Mouse (Mus musculus): ENCODE measurements around the gene Dkk3.

Gene Dkk3

DNA sequence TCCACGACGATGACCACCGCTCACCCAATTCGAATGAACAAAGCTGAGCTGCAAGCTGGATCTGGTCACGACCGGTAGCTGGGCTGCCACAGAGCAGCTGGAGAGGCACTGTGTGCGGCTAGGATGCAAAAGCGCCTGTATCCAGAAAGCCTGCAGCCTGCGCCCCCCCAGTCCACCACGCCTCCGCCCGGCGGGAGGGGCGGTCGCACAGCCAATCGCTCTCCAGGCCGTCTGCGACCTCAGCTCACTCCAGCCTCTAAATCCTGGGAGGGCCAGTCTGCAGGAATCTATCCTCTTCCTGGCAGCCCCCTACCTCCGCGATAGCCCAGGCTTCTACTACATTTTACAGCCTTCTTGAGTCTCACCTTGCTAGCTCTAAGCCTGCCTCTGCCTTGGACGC is at the start of gene Dkk3:
Dkk3 (minus strand) TSS at position 116 of the 400 bp plus-strand sequence.
- WGBS: 17% methylated on average over 21 of the region's 21 CpGs

DNA sequence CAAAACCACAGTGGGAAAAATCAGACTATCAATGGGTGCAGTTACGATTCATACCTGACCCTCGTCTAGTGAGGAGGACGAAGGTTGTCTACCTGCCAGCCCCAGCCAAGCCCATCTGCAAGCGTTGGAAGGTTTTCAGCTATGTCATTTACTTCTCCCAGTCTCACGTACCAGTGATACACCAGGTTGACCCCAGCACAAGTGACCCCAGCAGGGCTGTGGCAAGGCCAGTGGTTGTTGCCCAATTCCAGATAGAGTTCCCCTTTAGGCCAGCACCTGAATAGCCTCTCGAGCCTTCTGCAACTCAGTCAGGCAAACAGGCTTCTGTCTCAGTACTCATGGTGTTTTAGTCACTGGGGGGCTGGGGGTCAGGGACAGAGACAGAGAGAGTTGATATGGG is 48.9 kb upstream of the Dkk3 start:
- 73% methylated on average over 6 of the region's 6 CpGs for WGBS

DNA sequence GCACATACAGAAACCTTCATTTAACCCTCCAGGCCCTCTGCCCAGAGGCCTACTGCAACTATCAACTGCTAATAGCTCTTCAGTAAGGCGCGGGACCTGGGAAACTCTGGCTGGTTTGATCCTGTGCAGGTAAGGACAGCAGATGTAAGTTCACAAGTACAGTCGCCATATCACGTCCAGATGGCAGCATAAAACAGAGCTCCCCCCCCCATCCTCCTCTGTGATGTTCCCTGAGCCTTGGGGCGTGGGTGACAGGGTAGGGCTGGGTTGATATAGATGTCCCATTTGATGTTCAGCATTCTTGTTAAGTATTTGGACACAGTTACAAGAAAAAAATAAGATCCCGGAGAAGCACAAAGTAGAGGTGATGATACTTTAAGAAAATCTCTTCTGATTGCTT is 46.7 kb upstream of the Dkk3 start:
- WGBS: 63% methylated on average over 6 of the region's 6 CpGs

DNA sequence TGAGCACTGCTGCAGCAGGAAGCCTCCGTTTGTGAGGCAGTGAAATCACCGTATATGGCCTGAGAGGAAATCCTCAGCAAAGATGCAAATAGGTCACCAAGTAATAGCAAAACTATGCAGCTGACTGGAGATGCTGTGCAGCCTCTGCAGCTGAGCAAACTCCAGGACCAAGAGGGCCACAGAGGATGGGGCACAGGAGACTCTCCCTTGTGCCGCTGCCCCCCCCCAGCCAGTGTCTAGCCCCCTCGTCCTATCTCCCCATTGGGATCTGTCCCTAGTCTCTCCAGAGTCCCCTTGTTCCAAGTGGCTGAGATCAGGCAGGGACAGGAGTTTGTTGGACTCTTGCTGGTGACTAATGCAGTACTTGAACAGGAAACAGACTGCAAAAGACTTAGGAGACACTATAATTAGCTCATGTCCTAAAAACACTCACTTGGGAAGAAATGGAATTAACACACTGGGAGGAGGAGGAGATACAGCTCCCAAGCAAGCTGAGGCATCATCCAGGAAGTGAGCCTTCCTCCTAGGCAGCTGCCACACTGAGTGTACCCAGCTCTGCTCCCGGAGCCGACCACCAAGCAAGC is 45.6 kb upstream of the Dkk3 start:
- 30% methylated on average over 6 of the region's 6 CpGs for WGBS

DNA sequence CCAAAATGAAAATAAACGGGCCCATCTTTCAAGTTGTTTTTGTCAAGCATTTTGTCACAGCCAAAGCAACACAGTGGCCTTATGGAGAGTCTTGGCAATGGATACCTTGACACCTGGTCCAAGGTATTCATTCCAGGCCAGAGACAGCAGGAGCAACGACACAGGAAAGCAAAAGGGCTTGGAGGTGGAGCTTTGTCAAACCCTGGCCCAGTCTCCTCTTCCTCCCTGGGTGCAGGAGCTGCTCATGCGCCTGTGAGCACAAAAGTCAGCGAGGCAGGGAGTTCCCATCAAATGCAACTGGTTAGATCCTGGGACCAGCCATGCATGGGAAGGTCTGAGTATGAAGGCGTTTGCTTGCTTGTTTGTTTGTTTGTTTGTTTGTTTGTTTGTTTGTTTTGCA is 45.1 kb upstream of the Dkk3 start:
- WGBS: 39% methylated on average over 5 of the region's 5 CpGs

DNA sequence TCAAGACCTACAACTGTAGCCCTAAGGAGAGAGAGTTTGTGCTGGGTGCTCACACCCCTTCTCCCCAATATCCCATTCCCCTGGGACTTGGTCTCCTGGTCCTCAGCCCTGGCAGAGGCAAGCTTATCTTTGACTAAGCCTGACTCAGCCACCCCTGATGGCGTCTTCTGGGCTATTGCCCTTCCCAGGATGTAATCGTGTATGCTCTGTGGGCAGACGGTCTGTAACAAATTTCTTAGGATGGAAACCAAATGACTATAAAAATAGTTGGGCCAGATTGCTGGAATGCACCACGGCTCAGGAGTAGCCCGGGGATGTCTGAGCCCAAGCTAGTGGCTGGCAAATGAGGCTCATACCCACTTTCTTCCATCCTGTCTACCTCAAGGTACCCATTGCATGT is 44.0 kb upstream of the Dkk3 start:
- 40% methylated on average over 5 of the region's 5 CpGs for WGBS

DNA sequence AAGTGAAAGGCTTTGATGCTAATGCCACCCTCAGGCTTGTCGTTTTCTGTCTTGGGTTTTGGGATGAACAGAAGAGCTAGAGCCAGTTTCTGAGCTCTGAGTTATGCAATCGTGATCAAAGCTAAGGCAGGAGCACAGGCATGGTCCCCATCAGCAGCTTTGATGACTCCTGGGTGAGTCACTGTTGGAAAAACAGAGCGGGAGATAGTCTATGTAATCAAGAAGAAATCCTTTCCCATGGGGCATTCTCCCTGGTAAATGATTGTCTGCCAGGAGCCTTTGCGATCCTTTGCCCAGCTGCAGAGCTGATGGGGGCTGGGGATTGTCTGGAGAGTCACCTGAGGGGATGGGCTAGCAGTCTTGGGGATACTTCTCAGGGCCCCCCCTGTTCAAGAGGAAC is 43.3 kb upstream of the Dkk3 start:
- WGBS: 34% methylated on average over 4 of the region's 4 CpGs

DNA sequence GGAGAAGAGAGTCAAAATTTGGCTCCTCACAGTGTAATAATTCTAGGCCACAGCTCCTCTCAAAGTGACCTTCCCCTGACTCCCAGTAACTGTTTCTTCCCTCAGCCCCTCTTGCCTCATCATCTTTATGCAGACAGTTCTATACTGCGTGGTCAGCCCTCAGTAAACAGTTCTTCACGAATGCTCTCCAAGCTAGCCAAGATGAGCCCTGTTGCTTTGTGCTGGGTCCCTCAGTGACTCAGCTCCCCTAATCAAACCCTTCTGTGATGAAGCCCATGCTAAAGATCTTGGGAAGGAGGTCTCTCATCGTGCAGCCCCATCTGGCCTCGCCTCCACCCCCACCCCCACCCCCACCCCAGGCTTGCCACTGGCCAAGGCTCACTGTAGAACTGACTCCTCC is 41.9 kb upstream of the Dkk3 start:
- whole genome bisulfite sequencing: 55% methylated on average over 4 of the region's 4 CpGs

DNA sequence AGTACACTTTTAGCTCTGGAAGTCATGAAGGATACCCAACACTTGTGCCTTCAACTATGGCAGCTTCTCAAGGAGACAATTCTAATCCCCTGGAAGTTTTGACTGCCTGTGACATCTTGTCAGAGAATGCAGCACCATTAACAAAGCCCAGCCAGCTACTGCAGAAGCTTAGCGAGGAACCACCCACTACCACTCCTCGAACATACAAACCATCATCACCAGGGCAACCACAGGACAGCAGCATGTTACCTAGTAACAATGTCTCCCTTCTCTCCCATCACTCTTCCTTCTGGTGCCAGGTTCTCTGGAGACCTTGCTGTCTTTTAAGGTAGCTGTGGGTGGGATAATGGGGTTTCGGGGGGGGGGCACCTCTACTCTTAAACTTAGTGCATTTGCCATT is 40.5 kb upstream of the Dkk3 start:
- 46% methylated on average over 3 of the region's 3 CpGs for WGBS

DNA sequence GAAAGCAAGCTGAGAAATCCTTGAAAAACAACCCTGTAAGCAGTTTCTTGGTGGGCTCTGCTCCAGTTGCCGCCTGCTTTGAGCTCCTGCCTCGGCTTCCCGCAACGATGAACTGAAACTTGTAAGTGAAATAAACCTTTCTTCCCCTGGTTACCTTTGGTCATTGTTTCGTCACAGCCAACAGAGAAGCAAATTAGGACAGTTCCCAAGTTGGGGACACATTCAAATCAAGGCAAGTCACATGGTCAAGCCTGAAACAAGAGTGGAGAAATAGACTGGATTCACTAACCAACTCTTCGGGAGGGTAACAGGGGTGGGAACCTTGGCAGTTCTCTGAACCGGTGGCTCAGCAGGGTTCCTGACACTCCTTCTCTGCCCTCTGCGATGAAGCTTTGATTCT is 38.6 kb upstream of the Dkk3 start:
- 66% methylated on average over 8 of the region's 8 CpGs for WGBS

DNA sequence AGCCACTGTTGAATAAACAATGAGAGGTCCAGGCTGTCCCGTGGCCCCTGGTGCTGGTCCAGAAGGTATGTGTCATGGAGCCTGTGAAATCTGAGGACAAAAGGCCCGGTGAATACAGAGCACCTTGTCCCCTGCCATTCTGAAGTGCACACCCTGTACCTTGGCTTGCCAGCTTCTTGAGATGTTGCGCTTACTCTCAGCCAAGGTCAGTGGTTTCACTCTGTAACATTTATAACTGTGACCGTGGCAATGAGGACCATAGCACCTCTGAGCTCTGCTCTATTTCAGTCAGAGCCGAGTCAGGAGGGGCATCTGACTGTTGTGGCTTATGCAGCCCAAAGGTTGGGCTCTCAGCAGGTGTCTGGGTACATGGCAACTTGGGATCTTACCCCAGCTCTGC is 35.4 kb upstream of the Dkk3 start:
- WGBS: 83% methylated on average over 5 of the region's 5 CpGs

DNA sequence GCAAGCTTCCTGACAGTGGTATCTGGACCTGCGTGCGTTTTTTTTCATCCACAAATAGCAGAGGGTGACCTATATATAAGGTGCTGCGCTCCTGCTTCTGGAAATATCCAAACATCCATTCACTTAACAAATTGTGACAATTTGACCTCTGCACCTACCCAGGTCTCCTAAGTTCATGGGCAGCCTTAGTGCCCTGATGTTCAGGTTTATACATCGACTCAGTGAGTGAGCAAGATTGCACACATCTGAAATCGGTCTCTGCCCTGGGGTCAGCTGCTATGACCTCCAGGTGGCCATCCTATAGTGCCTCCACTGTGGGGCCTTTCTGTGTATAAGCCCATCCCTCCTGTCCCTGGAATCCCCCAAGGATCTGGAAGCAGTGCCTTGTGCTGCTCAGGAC is 33.9 kb upstream of the Dkk3 start:
- WGBS: 79% methylated on average over 5 of the region's 5 CpGs

DNA sequence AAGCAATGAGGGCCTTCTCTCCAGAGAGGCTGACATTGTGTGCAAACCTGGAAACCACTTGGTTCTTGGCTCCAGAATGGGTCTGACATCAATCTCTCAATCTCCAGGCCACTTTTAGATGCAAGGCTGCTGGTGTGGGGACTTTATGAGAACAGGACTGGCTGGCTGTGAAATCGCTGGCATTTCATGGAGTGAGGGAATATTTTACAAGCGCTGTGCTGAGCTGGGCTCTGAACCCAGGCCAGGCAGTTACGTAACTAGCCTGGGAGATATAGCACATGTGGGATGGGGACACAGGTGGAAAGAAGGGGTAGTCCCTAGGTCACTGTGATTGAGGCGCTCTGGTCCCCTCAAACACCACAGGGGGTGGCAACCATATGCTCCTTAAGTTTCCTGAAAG is 33.4 kb upstream of the Dkk3 start:
- WGBS: 42% methylated on average over 4 of the region's 4 CpGs

DNA sequence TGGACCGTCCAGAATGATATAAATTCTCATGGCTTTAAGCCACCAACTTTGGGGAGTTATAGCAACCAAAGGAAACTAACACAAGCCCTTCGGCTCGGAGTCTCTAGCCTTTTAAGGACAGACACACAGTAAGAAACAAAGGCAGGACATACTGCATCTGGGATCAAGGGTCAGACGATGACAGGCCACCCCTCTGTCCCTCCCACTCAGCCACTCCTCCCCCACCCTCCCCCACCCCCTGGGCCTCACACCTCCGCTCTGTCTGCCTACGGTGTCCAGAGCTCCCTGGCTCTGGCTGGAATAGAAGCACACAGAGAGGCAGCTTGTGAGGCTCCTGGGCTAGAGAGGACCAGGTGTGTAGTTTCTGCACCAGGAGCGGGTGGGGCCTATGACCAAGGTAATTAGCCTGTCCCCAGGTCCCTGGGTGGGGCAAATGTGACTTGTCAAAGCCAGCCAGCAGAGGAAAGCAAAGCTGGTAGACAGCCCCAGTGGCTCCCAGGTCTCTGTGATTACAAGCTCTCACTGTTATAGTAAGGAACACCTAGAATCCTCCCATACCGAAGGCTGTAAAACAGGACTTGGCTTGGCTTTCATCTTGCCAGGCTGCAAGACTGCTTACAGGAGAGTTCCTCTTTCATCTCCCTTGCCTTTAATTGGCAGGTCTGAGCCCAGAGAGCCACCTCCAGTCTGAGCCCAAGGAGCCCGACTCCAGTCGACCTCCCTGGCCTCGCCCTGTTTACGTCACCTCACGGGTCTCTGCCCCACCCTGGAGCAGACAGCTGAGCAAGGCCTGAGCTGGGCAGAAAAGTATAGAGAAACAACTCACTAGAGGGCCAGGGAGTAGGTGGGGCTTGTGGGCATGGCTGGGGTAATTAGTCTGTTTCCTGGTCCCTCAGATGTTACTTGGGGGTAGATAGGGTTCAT is 28.9 kb upstream of the Dkk3 start:
- 71% methylated on average over 13 of the region's 13 CpGs for WGBS

DNA sequence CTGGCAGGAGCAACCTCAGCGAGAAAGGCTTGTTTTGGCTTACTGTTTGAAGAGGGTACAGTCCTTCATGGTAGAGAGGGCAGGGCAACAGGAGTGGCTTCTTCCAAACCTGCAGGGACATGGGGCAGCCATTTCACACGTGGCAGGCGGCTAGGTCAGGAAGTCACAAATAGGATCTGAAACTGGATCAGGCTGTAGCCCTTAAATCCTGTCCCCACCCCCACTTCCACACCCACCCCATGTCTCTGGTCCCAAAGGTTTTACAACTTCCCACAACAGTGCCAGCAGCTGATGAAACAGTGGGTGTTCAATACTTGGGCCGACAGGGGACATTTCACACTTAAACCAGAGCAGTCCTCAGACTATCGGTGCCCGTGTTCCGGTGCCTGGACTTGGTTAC is 28.0 kb upstream of the Dkk3 start:
- whole genome bisulfite sequencing: 82% methylated on average over 7 of the region's 7 CpGs

DNA sequence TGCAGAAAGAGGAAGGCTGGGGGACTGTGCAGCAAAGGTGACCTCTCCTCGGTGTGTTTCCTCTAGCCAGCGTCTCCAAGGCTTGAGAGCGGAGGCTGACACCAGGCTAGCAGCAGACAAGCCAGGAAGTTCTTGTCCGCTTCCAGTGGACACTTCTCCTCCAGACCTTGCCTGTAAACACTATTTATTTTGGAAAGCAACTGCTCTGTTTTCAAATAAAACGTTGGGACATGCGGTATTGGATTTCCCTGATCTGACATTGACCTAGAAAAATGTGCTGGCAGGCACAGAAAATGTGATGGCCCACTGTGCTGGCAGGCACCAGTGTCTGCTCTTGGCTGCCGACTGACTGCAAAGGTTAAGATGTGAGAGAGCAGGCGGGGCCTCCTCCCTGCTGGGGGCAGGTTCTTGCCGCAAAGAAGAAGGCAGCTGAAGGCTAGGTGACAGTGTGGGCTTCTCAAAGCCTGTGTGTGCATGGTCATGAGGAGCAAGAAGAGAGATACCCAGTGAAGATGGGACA is 26.4 kb upstream of the Dkk3 start:
- 64% methylated on average over 9 of the region's 9 CpGs for WGBS

DNA sequence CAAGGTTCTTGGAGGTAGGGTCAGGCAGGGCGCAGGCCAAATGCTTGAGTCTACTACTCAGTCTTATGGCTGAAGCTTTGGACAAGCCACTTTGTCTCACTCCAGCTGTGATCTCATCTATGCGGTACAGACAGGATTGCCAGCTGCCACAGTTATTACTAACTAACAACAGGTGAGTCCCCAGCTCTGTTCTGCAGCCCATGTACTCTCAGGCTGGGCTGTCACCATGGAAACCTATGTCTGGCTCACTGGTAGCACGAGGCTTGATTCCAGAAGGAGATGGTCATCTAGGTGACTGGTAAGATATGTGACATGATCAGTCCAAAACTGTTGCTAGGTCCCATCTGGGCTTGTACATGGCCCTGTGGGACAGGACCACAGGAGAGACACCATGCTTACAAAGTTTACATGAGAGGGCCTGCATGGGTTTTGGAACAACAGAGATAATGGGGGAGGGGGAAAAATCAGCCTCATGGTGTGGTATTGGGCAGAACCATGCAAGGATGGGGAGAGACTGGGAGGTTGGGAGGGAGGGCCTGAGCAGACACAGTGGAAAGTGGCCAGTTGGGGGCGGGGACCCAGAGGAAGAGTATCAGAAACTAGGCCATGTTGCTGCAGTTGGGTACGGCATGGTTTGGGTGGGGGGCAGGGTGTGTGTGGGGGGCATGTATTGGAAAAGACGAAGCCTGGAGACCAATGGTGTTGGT is 25.8 kb upstream of the Dkk3 start:
- WGBS: 65% methylated on average over 6 of the region's 6 CpGs

DNA sequence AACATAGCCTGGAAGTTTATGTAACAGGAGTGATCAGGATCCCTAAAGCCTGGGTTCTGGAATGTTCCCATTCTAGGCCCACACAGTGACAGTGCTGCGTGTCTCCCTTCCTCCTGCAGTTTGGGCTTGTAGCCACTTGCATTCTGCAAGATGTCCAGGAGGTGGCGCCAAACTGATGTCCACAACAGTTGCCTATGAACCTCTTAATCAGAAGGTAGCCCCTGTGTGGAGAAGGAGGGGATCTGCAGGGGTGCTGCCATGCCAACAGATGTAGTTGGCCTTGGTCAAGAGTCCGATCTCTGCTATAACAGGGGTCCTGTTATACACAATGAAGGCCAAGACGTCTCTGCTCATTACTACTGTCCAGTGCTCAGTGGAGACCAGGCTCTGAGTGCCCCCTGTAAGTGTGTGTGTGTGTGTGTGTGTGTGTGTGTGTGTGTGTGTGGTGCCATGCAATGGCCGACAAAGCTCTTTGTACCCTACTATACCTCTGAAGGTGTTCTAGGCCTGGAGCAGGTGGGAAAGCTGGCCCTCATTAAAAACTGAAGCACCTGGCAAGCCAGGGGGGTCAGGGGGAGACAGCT is 24.5 kb upstream of the Dkk3 start:
- 29% methylated on average over 5 of the region's 5 CpGs for WGBS

DNA sequence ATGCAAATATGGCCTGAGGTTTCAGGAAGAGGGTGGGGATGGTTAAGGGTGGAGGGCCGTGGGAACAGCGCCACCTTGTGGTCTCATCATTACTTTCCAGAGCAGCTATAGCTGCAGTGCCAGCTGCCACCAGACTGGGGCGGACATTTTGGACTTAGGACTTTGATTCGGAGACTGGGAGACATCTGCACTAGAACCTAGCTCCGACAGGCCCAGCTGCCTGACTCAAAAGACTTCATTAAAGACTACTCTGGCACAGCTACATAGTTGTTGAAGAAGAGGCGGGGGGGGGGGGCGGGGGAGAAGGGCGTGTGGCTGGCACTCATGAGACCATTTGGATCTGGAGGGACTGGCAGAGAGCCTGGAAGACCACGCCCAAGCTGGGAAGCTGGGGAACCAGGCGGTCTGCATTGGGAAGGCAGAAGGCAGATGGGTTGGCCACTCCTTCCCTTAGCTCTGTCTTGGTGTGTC is 21.4 kb upstream of the Dkk3 start:
- 1% methylated on average over 10 of the region's 10 CpGs for WGBS

DNA sequence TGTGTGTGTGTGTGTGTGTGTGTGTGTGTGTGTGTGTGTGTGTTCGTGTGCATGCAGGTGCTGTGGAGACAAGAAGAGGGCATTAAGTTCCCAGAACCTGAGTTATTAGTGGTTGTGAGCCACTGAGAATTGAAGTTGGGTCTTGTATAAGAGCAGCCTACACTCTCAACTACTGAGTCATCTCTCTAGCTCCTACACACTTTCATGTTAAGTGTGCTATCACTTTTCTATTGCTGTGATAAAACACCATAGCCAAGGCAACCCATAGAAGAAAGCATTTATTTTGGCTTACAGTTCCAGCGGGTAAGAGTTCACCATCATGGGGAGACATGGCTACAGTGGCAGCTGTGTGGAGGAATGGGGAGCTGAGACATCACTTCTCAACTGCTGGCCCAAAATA is 17.8 kb upstream of the Dkk3 start:
- 56% methylated on average over 2 of the region's 2 CpGs for WGBS

DNA sequence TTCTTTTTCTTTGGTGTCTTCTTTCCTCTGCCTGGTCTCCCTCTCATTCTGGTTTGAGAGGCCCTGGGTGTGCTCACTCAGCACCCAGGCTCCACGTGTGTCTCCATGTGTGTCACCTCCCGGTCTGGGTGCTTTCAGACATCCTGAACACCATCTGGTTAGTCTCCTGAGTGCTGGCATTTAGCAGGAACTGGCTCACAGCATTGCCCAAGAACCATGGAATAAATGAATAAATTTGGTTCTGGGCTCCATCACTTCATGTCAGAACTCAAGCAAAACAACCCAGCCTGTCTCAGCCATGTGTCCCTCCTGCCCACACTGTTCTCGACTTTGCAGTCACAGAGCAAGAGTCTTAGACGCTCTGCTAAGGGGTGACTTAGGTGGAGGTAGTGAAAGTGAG is 13.8 kb upstream of the Dkk3 start:
- 50% methylated on average over 4 of the region's 4 CpGs for WGBS

All from cerebral cortex, adult 2 months (tissue).